Mouse (Mus musculus) testis, adult 2 months (tissue): ENCODE measurements around the gene Slc4a2. TPM values are rescaled to one million over a fixed set of nuclear protein-coding genes. Genes with fewer than 3 reads are reported as not detected.

ENCODE experiments used
- H3K27ac ChIP-seq: fragments of 200-500 bp; 2 replicates; pipeline ENCODE4 v1.5.1; 2012; ENCODE audit warnings: low read depth, low read length; ENCODE audit not compliant: control insufficient read depth, insufficient read depth
- H3K27me3 ChIP-seq: fragments of 200-500 bp; 2 replicates; pipeline ENCODE4 v1.6.1; 2012; ENCODE audit warnings: mild to moderate bottlenecking, low read length, moderate library complexity; ENCODE audit not compliant: control insufficient read depth, insufficient read depth
- H3K36me3 ChIP-seq: fragments of 200-500 bp; 2 replicates; pipeline ENCODE4 v1.6.1; 2012; ENCODE audit warnings: mild to moderate bottlenecking, low read length; ENCODE audit not compliant: control insufficient read depth, insufficient read depth
- H3K4me1 ChIP-seq: fragments of 200-500 bp; 2 replicates; pipeline ENCODE4 v1.6.1; 2012; ENCODE audit warnings: low read length; ENCODE audit not compliant: control insufficient read depth, insufficient read depth
- H3K4me3 ChIP-seq: fragments of 200-500 bp; 2 replicates; pipeline ENCODE4 v1.5.1; 2012; ENCODE audit warnings: low read depth, mild to moderate bottlenecking, low read length, moderate library complexity, mixed read lengths; ENCODE audit not compliant: control insufficient read depth
- CTCF ChIP-seq: fragments of 200-500 bp; IDR thresholded peaks from 2 replicates; pipeline ENCODE4 v1.5.1; 2012; ENCODE audit warnings: low read depth, mild to moderate bottlenecking, inconsistent platforms, low read length, moderate library complexity; ENCODE audit not compliant: control insufficient read depth, insufficient read depth, insufficient replicate concordance
- POLR2A ChIP-seq: fragments of 200-500 bp; IDR thresholded peaks from 2 replicates; pipeline ENCODE4 v1.6.1; 2012; ENCODE audit warnings: low read depth, mild to moderate bottlenecking, inconsistent platforms, low read length, moderate library complexity; ENCODE audit not compliant: control insufficient read depth
- polyA plus RNA-seq: library from polyadenylated mRNA; depleted of rRNA; stranded (reverse); fragments of >200 nt; gene quantifications from 2 replicates; pipeline ENCODE4 v1.2.3, GENCODE M21; 2012

Slc4a2 gene
- polyA plus RNA-seq, 1 experiment: 46.9 TPM

- Histone ChIP-seq H3K36me3 (no peaks in the 10 kb centered on the region; the same call in none of the 2 replicates), H3K27ac (no peak overlapping the region), H3K4me3 (no peak overlapping the region), H3K4me1 (no peaks in the 10 kb centered on the region), H3K27me3 (no peaks in the 10 kb centered on the region)
- no peak for TF ChIP-seq POLR2A
- TF ChIP-seq CTCF: no peak
Observed at GRCm38 (mm10) chr5:24405389-24405876, 18.2 kb upstream of the Slc4a2 start.

- Histone ChIP-seq H3K27ac (no peak overlapping the region), H3K4me3 (no peak overlapping the region), H3K36me3 (no peaks in the 10 kb centered on the region; the same call in 1 of the 2 replicates), H3K27me3 (no peaks in the 10 kb centered on the region), H3K4me1 (0 out of 2 replicates have a peak, but pooled peaks cover 2% of the 10 kb centered on the region)
- TF ChIP-seq CTCF (no peak), POLR2A (no peak)
Observed at GRCm38 (mm10) chr5:24408651-24409050, 15.0 kb upstream of the Slc4a2 start.

DNA sequence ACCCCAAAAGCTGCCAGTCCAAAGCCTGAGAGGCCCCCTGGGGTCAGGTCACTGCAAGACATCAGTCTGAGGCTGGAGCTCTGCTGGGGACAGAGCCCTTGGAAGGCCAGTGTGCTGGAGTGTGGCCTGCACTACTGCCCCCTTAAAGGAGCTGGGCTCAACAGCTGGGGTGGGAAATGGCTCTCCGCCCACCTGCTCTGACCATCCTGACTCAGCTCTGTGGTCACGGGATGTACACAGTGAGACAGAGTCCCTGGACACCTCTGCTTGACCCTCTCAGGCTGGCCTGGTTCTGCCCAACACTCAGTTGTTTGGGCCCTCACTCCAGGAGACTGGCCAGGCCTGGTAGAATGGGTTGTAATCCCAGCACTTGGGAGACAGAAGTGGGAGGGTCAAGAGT lies 14.2 kb upstream of the Slc4a2 start:
- no peak overlapping the region for H3K4me3 ChIP-seq
- H3K27ac ChIP-seq: no peak overlapping the region
- no peaks in the 10 kb centered on the region for H3K27me3 ChIP-seq
- TF ChIP-seq POLR2A: no peak
- no peak for TF ChIP-seq CTCF
- no peaks in the 10 kb centered on the region; the same call in 1 of the 2 replicates for H3K36me3 ChIP-seq
- 0 out of 2 replicates have a peak, but pooled peaks cover 2% of the 10 kb centered on the region for H3K4me1 ChIP-seq

DNA sequence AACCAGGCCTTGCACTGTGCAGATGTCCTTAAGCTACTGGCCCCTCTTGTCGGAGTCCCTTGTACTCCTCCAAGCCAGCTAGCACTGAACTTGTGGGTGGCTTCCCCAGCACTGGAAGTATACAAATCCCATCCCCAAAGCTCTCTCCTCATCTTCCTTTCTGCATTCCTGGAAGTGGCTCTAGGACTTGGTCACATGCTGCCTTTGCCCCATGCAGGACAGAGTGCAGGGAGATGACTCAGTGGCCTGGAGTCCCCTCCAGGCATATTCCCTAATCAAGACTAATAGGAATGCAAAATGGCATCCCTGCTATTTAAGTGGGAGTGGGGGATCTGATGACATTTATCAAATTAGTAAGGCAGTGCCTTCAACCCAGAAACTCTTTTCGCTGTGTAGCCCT lies 11.6 kb upstream of the Slc4a2 start:
- Histone ChIP-seq H3K4me1 (0 out of 2 replicates have a peak, but pooled peaks cover 2% of the 10 kb centered on the region), H3K27ac (no peak overlapping the region), H3K4me3 (no peak overlapping the region), H3K36me3 (no peaks in the 10 kb centered on the region; the same call in 1 of the 2 replicates), H3K27me3 (no peaks in the 10 kb centered on the region)
- TF ChIP-seq CTCF: no peak
- TF ChIP-seq POLR2A: no peak

DNA sequence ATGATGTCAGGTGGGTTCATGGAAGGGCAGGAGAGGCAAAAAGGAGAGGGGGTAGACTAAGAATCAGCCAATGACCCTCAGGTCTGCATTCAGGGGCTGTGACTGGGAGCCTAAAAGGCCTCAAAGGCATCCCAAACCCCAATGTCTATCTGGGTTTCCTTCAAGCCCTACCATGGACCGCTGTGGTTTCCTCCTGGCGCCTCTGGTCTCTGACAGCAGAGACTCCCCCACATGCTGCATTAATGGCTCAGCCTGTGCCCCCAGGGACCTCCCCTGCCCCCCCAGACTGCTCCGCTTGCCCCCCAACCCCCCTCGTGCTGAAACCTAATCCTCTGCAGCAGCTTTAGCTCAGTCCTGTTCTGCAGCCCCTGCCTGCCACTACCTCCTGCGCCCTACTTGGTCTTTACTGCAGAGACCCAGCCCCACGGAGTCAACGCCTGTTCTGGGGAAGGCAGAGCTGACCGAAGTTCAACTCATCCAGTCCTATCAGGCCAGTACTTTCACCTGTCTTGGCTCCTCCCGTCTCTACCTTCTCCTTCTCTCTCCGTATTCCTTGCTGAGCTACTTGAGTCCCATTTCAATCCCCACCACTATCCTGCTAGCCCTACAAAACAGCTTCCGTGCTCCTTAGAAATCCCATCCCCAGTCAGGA lies 10.5 kb upstream of the Slc4a2 start, which contains the start of gene Asic3:
Gene Asic3, plus strand, starts transcription at position 351 of the 652 bp plus-strand sequence.
- Histone ChIP-seq H3K27ac (no peak within 1 kb of the TSS), H3K27me3 (no peaks in the 10 kb centered on the region), H3K36me3 (no peaks in the 10 kb centered on the region; the same call in 1 of the 2 replicates), H3K4me3 (no peak within 1 kb of the TSS), H3K4me1 (0 out of 2 replicates have a peak, but pooled peaks cover 2% of the 10 kb centered on the region)
- no peak for TF ChIP-seq POLR2A
- TF ChIP-seq CTCF: no peak

GRCm38 (mm10) chr5:24413938-24414337 lies 9.7 kb upstream of the Slc4a2 start:
- no peak overlapping the region for H3K27ac ChIP-seq
- TF ChIP-seq CTCF (no peak), POLR2A (0 out of 2 replicates have a peak, but pooled peaks have one; percentile 20)
- no peaks in the 10 kb centered on the region; the same call in 1 of the 2 replicates for H3K36me3 ChIP-seq
- H3K4me1 ChIP-seq: 0 out of 2 replicates have a peak, but pooled peaks cover 2% of the 10 kb centered on the region
- no peaks in the 10 kb centered on the region for H3K27me3 ChIP-seq
- H3K4me3 ChIP-seq: no peak overlapping the region

GRCm38 (mm10) chr5:24416222-24416736 lies 7.4 kb upstream of the Slc4a2 start:
- Histone ChIP-seq H3K4me3 (no peak overlapping the region), H3K36me3 (no peaks in the 10 kb centered on the region), H3K27me3 (no peaks in the 10 kb centered on the region), H3K4me1 (0 out of 2 replicates have a peak, but pooled peaks cover 2% of the 10 kb centered on the region), H3K27ac (no peak overlapping the region)
- peak; percentile 21; the same call in 1 of the 2 replicates for TF ChIP-seq CTCF
- TF ChIP-seq POLR2A: peak; percentile 18; the same call in 1 of the 2 replicates
